Mouse (Mus musculus): Measurements from ENCODE around the gene Ulk2. TPM values are rescaled to one million over a fixed set of nuclear protein-coding genes. Genes with fewer than 3 reads are reported as not detected.
"Not testable (repeated sequence)": the region's sequence is repeated elsewhere in the genome, so short reads cannot be mapped to it uniquely, and the experiment has no call there.

Ulk2 gene
- polyA plus RNA-seq, 1 experiment from 2014 or later = 20.5 TPM

DNA sequence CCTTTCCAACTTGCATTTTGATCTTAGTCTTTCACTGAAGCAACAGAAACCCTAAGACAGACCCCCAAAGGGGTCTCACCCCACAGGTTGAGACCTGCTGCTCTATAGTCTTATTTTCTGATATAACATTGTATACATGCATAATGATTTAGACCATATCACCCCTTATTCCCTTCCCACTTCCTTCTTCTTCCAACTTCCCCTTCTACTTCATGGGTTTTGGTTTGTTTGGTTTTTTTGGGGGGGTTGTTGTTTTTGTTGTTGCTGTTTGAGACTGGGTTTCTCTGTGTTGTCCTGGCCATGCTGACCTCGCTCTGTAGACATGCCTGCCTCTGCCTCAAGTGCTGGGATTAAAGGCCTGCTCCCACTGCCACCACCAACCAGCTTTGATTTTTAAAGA, 15.7 kb downstream of the Ulk2 start:
- no peak for TF ChIP-seq CTCF (IDR thresholded peaks at IDR 0.05; ENCODE audit: low read depth)
- Histone ChIP-seq H3K9me3 (ENCODE audit: low read depth, low read length) (no peaks in the 10 kb centered on the region), H3K27me3 (ENCODE audit: insufficient read depth, low read length) (no peaks in the 10 kb centered on the region), H3K4me1 (ENCODE audit: insufficient read depth) (no peaks in the 10 kb centered on the region), H3K9ac (no peak overlapping the region), H3K36me3 (ENCODE audit: insufficient read depth) (peaks cover 16% of the 10 kb centered on the region; the same call in 1 of the 2 replicates), H3K27ac (ENCODE audit: low read depth) (no peak overlapping the region), H3K4me2 (no peak overlapping the region), H3K4me3 (ENCODE audit: low read depth, low read length) (no peak overlapping the region)
- ATAC-seq (ENCODE audit: insufficient read depth) (no peak), DNase-seq (no peak)
- 86% methylated on average over 1 of the region's 1 CpGs for WGBS

DNA sequence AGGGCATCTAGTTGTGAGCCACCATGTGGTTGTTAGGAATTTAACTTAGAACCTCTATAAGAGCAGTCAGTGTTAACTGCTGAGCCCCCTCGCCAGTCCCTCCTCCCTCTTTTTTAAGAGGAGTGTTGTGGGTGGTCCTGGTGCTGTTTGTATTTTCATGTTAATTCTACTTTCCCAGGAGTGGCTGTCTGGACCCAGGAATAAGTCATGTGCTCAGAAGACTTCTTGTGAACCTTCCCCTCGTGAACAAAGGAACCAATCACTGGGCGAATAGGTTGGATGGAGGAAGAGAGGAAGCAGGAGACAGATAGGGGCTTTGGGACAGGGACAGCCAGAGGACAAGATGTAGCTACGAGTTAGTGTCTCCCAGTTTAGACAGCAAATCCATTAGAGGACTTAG, 45.1 kb downstream of the Ulk2 start:
- H3K4me1 ChIP-seq (ENCODE audit: insufficient read depth) = no peaks in the 10 kb centered on the region
- H3K27me3 ChIP-seq (ENCODE audit: insufficient read depth, low read length) = no peaks in the 10 kb centered on the region
- H3K9ac ChIP-seq = no peak overlapping the region
- ATAC-seq (ENCODE audit: insufficient read depth) (peak; percentile 21; the same call in 1 of the 2 replicates), DNase-seq (peak; percentile 25)
- H3K9me3 ChIP-seq (ENCODE audit: low read depth, low read length) = no peaks in the 10 kb centered on the region
- peaks cover 52% of the 10 kb centered on the region for H3K36me3 ChIP-seq (ENCODE audit: insufficient read depth)
- H3K4me2 ChIP-seq = no peak overlapping the region
- H3K4me3 ChIP-seq (ENCODE audit: low read depth, low read length) = no peak overlapping the region
- H3K27ac ChIP-seq (ENCODE audit: low read depth) = no peak overlapping the region
- no peak for TF ChIP-seq CTCF (IDR thresholded peaks at IDR 0.05; ENCODE audit: low read depth)
- WGBS = 44% methylated on average over 4 of the region's 4 CpGs

DNA sequence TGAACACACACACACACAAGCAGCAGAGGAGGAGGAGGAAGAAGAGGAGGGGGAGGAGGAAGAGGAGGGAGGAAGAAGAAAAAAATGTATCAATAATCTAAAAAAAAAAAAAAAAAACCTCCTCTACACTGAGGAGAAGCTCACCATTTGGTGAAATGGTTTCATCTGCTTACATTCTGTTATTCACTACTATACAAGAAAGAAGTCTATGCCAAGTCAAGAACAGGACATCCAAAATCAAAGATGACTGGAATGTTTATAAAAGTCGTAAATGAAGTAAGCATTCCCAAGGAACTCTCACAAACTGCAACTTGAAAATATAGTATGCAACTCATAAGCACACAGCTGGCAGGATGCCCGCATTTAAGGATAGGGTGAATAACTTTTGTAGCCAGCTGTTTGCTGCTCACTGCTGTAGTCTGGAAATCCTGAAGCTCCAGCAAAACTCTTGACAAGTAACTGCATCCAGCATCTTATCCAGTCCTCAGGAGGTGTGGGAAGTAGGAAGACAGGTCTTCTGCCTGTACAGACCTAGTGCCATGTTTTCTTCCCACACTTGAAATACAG, 46.2 kb downstream of the Ulk2 start:
- Histone ChIP-seq H3K9me3 (ENCODE audit: low read depth, low read length) (no peaks in the 10 kb centered on the region), H3K4me1 (ENCODE audit: insufficient read depth) (no peaks in the 10 kb centered on the region), H3K27me3 (ENCODE audit: insufficient read depth, low read length) (no peaks in the 10 kb centered on the region), H3K27ac (ENCODE audit: low read depth) (no peak overlapping the region), H3K4me3 (ENCODE audit: low read depth, low read length) (no peak overlapping the region), H3K36me3 (ENCODE audit: insufficient read depth) (peaks cover 43% of the 10 kb centered on the region), H3K9ac (no peak overlapping the region), H3K4me2 (no peak overlapping the region)
- WGBS = 61% methylated on average over 2 of the region's 2 CpGs
- ATAC-seq (ENCODE audit: insufficient read depth) = peak; percentile 58; the same call in 1 of the 2 replicates
- TF ChIP-seq CTCF (IDR thresholded peaks at IDR 0.05; ENCODE audit: low read depth) = no peak
- DNase-seq = peak; percentile 92

DNA sequence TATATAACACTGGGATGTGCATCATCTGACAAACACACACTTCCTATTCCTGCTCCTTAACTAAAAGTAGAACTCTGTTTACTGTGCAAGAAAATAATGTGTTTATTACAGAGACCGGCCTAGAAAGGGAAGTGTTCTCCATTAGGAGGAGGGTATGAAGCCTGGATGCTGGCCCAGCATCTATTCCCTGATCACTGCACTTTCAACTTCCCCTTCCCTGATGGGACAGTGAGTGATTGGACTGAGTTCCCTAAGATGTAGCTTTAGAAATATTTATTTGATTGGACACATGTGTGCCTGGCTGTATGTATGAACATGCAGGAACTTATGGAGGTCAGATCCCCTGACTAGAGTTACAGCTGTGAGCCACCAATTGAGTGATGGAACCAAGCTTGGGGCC, 61.4 kb downstream of the Ulk2 start:
- Histone ChIP-seq H3K36me3 (ENCODE audit: insufficient read depth) (peaks cover 38% of the 10 kb centered on the region), H3K4me2 (no peak overlapping the region), H3K9me3 (ENCODE audit: low read depth, low read length) (no peaks in the 10 kb centered on the region), H3K4me1 (ENCODE audit: insufficient read depth) (no peaks in the 10 kb centered on the region), H3K27me3 (ENCODE audit: insufficient read depth, low read length) (no peaks in the 10 kb centered on the region), H3K4me3 (ENCODE audit: low read depth, low read length) (no peak overlapping the region), H3K27ac (ENCODE audit: low read depth) (no peak overlapping the region), H3K9ac (no peak overlapping the region)
- DNase-seq = no peak
- WGBS = 83% methylated on average over 1 of the region's 1 CpGs
- TF ChIP-seq CTCF (IDR thresholded peaks at IDR 0.05; ENCODE audit: low read depth) = no peak
- ATAC-seq (ENCODE audit: insufficient read depth) = no peak

DNA sequence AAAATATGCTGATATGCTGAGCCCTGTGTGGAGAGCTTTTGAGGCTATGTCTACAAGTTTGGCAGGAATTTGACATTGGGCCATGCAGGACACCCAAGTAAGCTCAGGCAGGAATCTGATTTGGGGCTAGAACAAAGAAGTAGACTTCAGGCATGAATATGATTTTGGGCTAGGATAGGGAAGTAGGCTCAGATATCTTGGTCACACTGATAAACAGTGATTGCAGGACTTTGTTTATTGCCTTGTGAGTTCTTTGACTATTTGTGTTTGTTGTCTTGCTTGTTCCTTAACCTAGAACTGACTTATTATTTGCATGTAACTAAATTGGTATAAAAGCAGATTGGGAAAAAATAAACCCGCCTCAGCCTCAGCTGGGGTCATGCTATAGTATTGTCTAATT, 66.3 kb downstream of the Ulk2 start:
- WGBS = 94% methylated on average over 1 of the region's 1 CpGs
- ATAC-seq (ENCODE audit: insufficient read depth) = no peak
- no peak for TF ChIP-seq CTCF (IDR thresholded peaks at IDR 0.05; ENCODE audit: low read depth)

DNA sequence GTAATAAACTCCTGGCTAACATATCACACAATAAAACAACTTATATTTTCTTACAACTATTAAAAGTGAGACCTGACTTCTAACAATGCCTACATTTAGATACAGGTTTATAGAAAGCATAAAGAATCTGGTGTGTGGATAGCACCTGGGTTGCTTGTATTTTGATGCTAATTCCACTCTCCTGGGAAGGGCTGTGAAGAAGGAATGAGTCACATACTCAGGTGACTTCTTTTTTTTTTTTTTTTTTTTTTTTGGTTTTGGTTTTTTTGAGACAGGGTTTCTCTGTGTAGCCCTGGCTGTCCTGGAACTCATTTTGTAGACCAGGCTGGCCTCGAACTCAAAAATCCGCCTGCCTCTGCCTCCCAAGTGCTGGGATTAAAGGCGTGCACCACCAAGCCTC, 72.3 kb downstream of the Ulk2 start:
- not testable (repeated sequence) for DNase-seq; ATAC-seq (ENCODE audit: insufficient read depth); H3K27ac ChIP-seq (ENCODE audit: low read depth); H3K4me2 ChIP-seq; H3K9ac ChIP-seq; H3K27me3 ChIP-seq (ENCODE audit: insufficient read depth, low read length); H3K4me1 ChIP-seq (ENCODE audit: insufficient read depth); H3K4me3 ChIP-seq (ENCODE audit: low read depth, low read length); H3K9me3 ChIP-seq (ENCODE audit: low read depth, low read length)
- 93% methylated on average over 3 of the region's 3 CpGs for WGBS
- peaks cover 48% of the 10 kb centered on the region for H3K36me3 ChIP-seq (ENCODE audit: insufficient read depth)

More for the DNA sequence above, 66.3 kb downstream of the Ulk2 start:
- Histone ChIP-seq H3K9ac (no peak overlapping the region), H3K27me3 (ENCODE audit: insufficient read depth, low read length) (no peaks in the 10 kb centered on the region), H3K4me1 (ENCODE audit: insufficient read depth) (no peaks in the 10 kb centered on the region), H3K36me3 (ENCODE audit: insufficient read depth) (peaks cover 48% of the 10 kb centered on the region), H3K4me3 (ENCODE audit: low read depth, low read length) (no peak overlapping the region), H3K4me2 (no peak overlapping the region), H3K9me3 (ENCODE audit: low read depth, low read length) (no peaks in the 10 kb centered on the region), H3K27ac (ENCODE audit: low read depth) (no peak overlapping the region)
- no peak for DNase-seq

DNA sequence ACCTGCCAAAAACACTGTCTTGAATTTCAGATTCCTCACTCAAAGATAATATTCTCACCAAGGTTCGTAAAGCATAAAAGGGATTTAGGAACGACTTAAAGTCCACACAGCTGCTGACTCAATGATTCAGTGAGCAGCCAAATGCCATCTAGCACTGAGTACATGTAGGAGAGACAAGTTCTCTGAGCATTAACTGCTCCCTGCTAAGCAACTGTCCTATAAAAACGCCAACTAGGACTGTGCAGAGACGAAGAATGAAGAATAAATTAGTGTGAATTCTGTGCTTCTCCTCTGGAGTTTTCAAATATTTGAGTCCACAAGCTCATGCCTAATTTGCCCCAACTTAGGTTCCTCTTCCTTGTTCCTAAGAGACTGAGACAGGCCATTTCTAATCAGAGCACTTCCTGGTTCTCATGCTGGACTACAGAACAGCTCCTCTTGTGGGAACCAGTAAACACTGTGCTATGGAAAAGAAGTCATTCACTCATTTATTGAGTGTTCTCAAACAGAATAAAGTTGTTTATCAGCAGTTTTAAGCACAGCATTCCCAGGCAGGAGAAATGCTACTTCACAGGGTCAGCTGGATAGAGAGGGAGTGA, 80.2 kb downstream of the Ulk2 start:
- 89% methylated on average over 4 of the region's 4 CpGs for WGBS

More for the DNA sequence above, 80.2 kb downstream of the Ulk2 start:
- H3K4me1 ChIP-seq (ENCODE audit: insufficient read depth) = no peaks in the 10 kb centered on the region
- no peaks in the 10 kb centered on the region for H3K9me3 ChIP-seq (ENCODE audit: low read depth, low read length)
- no peak overlapping the region for H3K4me2 ChIP-seq
- no peak overlapping the region for H3K4me3 ChIP-seq (ENCODE audit: low read depth, low read length)
- H3K9ac ChIP-seq = no peak overlapping the region
- DNase-seq (no peak), ATAC-seq (ENCODE audit: insufficient read depth) (no peak)
- H3K27me3 ChIP-seq (ENCODE audit: insufficient read depth, low read length) = no peaks in the 10 kb centered on the region
- peaks cover 24% of the 10 kb centered on the region for H3K36me3 ChIP-seq (ENCODE audit: insufficient read depth)
- H3K27ac ChIP-seq (ENCODE audit: low read depth) = no peak overlapping the region
- no peak for TF ChIP-seq CTCF (IDR thresholded peaks at IDR 0.05; ENCODE audit: low read depth)
